ENCODE assay signal across 14 mouse cellular contexts in the genomic region with DNA sequence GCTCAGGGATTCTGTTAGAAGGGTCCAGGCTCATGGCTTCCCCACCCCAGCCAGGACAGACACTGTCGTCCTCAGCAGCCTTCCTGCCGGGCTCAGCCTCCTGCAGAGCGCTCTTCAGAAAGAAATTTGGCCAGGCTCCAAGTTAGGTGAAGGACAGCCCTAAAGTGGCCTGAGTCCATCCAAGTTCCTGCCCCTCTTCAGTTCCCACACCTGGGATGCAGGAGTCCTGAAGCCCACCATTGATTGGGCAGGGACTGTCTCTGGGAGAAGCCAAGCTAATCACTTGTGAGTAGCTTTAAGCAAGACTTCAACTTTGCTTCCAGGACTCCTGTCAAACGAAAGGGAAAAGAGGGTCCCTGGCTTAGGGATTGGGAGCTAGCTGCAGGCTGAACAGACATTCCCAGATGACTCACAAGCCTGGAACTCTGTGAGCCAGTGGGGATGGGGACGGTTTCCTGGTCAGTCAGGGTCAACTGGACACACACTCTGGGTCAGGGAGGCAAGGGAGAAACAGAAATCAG. TPM values are rescaled to one million over a fixed set of nuclear protein-coding genes. Genes with fewer than 3 reads are reported as not detected.
DNase-seq lines count a peak whose midpoint lies in the region; ATAC-seq lines count a peak whose summit lies in the region.
"Had no signal": no experiment of that assay in that cellular context is flagged by ENCODE, and none has a peak within 500 bp of the region (broad histone marks: within the 10 kb centered on the region; RNA-seq: fewer than 3 reads in every experiment).

No protein-coding gene starts in this region.

- H3K4me1 ChIP-seq in lung, embryonic 16.5 days (replicated peaks; ENCODE audit: control insufficient read depth, insufficient read depth, low read length), result peaks cover 31% of the 10 kb centered on the region
- H3K4me1 ChIP-seq in stomach, embryonic 15.5 days, result peaks cover 34% of the 10 kb centered on the region

- H3K9me3 ChIP-seq in lung, embryonic 16.5 days (ENCODE audit: control insufficient read depth, low read length), result no peaks in the 10 kb centered on the region
- H3K9me3 ChIP-seq in stomach, embryonic 15.5 days, result no peaks in the 10 kb centered on the region
- H3K9me3 ChIP-seq: liver, embryonic 13.5 days; neural tube, embryonic 12.5 days had no signal

- H3K9ac ChIP-seq in lung, embryonic 16.5 days (ENCODE audit: low read length), result peak overlapping the region; percentile 8; the same call in 1 of the 2 replicates
- no peak overlapping the region for H3K9ac ChIP-seq in stomach, embryonic 15.5 days
- H3K9ac ChIP-seq: liver, embryonic 13.5 days had no signal

- no peak overlapping the region for H3K4me3 ChIP-seq in lung, embryonic 16.5 days (ENCODE audit: low read length)
- no peak overlapping the region for H3K4me3 ChIP-seq in stomach, embryonic 15.5 days (replicated peaks)
- H3K4me3 ChIP-seq: liver, embryonic 13.5 days; neural tube, embryonic 12.5 days had no signal

- no peak overlapping the region for H3K4me2 ChIP-seq in lung, embryonic 16.5 days (ENCODE audit: low read depth, low read length)
- H3K4me2 ChIP-seq in stomach, embryonic 15.5 days, result no peak overlapping the region
- H3K4me2 ChIP-seq: liver, embryonic 13.5 days had no signal

- no peaks in the 10 kb centered on the region for H3K27me3 ChIP-seq in lung, embryonic 16.5 days (ENCODE audit: control insufficient read depth, insufficient read depth, low read depth, low read length)
- no peaks in the 10 kb centered on the region for H3K27me3 ChIP-seq in stomach, embryonic 15.5 days (replicated peaks)

- intact Hi-C loops in heart, postnatal 10 days (cut with DNase I), result no loop called here

- H3K27ac ChIP-seq in lung, embryonic 16.5 days (ENCODE audit: low read length), result peak overlapping the region; percentile 91
- peak overlapping the region; percentile 95 for H3K27ac ChIP-seq in stomach, embryonic 15.5 days
- H3K27ac ChIP-seq: liver, embryonic 13.5 days; neural tube, embryonic 12.5 days had no signal

- DNase-seq in embryo, embryonic 10 days (ENCODE audit: low spot score), result peak; percentile 50
- DNase-seq in embryo, embryonic 11 days, result no peak
- no peak for DNase-seq in lung, postnatal 25 days (ENCODE audit: low spot score)
- DNase-seq in heart, postnatal 10 days, result peak; percentile 66 to 69
- DNase-seq in spleen, postnatal 4 days (ENCODE audit: low spot score in 2 of 2), result no peak
- DNase-seq in left cerebral cortex, adult 18-20 months (ENCODE audit: low spot score in 2 of 2), result no peak
- DNase-seq: liver, embryonic 13.5 days; thymus, postnatal 25 days had no signal

- 4% methylated on average over 5 of the region's 5 CpGs for WGBS in lung, embryonic 16.5 days
- WGBS in stomach, embryonic 15.5 days, result 12% methylated on average over 5 of the region's 5 CpGs

- no peak for ATAC-seq in lung, embryonic 16.5 days (ENCODE audit: low read depth)
- ATAC-seq in stomach, embryonic 15.5 days (ENCODE audit: insufficient read depth, low FRiP score, low read depth), result no peak
- ATAC-seq: CD4-positive, CD25-positive, alpha-beta regulatory T cell, adult 4 months had no signal

- no peaks in the 10 kb centered on the region for H3K36me3 ChIP-seq in lung, embryonic 16.5 days (ENCODE audit: control insufficient read depth, insufficient read depth, low read length)
- H3K36me3 ChIP-seq in stomach, embryonic 15.5 days, result no peaks in the 10 kb centered on the region
- H3K36me3 ChIP-seq: liver, embryonic 13.5 days; neural tube, embryonic 12.5 days had no signal

RNA-seq across cellular contexts. Expression of a gene that starts 8.2 kb away (rescaled TPM):
- polyA plus RNA-seq in lung, embryonic 16.5 days (2015; fragmentation: Nextera tagmentation; extraction: Ambion mirVana), result 1,180 and 1,421 TPM in 2 replicates
- total RNA-seq in heart, postnatal 10 days (2021), result 100 to 1,000 TPM; 869 to 988 TPM
- polyA plus RNA-seq in stomach, embryonic 15.5 days (2015; fragmentation: Nextera tagmentation; extraction: Ambion mirVana), result 1,375 and 1,459 TPM in 2 replicates
- total RNA-seq in left cerebral cortex, adult 18-20 months (2021), result 10 to 100 TPM in 1 of 2 experiments, 1 to 10 TPM in 1; 8.8 to 11.2 TPM

RNA-seq across cellular contexts. Expression of a gene that starts 39.6 kb away (rescaled TPM):
- not detected in 2 replicates for polyA plus RNA-seq in lung, embryonic 16.5 days (2015; fragmentation: Nextera tagmentation; extraction: Ambion mirVana)
- not detected for total RNA-seq in heart, postnatal 10 days (2021)
- polyA plus RNA-seq in stomach, embryonic 15.5 days (2015; fragmentation: Nextera tagmentation; extraction: Ambion mirVana), result not detected in 2 replicates
- total RNA-seq in left cerebral cortex, adult 18-20 months (2021), result not detected
- total RNA-seq: adrenal gland, adult 18-20 months; heart, postnatal 14 days had no signal
- polyA plus RNA-seq: CD4-positive, CD25-positive, alpha-beta regulatory T cell, adult 4 months; liver, embryonic 13.5 days; neural tube, embryonic 12.5 days had no signal

RNA-seq across cellular contexts. Expression of a gene that starts 48.3 kb away (rescaled TPM):
- polyA plus RNA-seq in lung, embryonic 16.5 days (2015; fragmentation: Nextera tagmentation; extraction: Ambion mirVana), result 1.3 and 1.4 TPM in 2 replicates
- 100 to 1,000 TPM; 123 to 128 TPM for total RNA-seq in heart, postnatal 10 days (2021)
- 0.17 and 0.27 TPM in 2 replicates for polyA plus RNA-seq in stomach, embryonic 15.5 days (2015; fragmentation: Nextera tagmentation; extraction: Ambion mirVana)
- total RNA-seq in left cerebral cortex, adult 18-20 months (2021), result not detected
- polyA plus RNA-seq: CD4-positive, CD25-positive, alpha-beta regulatory T cell, adult 4 months had no signal

Comparison
In these comparisons a context has a peak if more than half of its experiments do, and no peak if none do; other contexts are left out.
1. DNase-seq: peak in embryo, embryonic 10 days (single experiment) and heart, postnatal 10 days (2 of 2); none in embryo, embryonic 11 days (single experiment), lung, postnatal 25 days (single experiment), spleen, postnatal 4 days (0 of 2) and left cerebral cortex, adult 18-20 months (0 of 2).
2. RNA of a gene that starts 8.2 kb away (total RNA-seq): 869 to 988 TPM in heart, postnatal 10 days; 8.8 to 11.2 TPM in left cerebral cortex, adult 18-20 months; every median in the first group is over 10 times any median in the second.
3. RNA of a gene that starts 48.3 kb away (total RNA-seq): 123 to 128 TPM in heart, postnatal 10 days; not detected in left cerebral cortex, adult 18-20 months; every median in the first group is over 100 times any median in the second.